Mouse (Mus musculus): Measurements from ENCODE around the gene Wrap73.

DNA sequence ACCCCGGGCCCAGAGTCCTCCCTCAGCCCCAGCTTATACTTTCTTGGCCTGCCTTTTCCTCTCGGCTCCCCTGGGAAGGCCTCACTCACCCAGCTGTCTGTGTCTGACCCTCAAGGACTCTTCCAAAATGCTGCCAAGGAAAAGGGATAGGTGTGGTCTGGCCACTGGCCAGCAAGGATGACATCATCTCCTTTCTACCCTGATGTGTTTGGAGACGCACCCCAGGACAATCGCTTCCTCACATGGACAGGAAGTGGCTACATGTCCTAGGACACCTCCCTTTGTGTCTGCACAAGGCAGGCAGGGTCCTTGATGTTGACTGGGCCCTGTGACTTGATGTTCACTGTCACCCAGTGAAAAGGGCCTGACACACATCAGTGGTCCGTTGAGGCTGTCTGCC, 63.2 kb downstream of the Wrap73 start:
- TF ChIP-seq CTCF (IDR thresholded peaks at IDR 0.05; ENCODE audit: control insufficient read depth, insufficient read depth, insufficient replicate concordance, low read depth, low read length): no peak
- TF ChIP-seq POLR2A (IDR thresholded peaks at IDR 0.05; ENCODE audit: control insufficient read depth, low read depth, low read length): no peak

Measured in testis, adult 2 months (tissue).